Mouse (Mus musculus): ENCODE data around the gene Rapgef4. TPM values are rescaled to one million over a fixed set of nuclear protein-coding genes. Genes with fewer than 3 reads are reported as not detected.

The Rapgef4 gene
- polyA plus RNA-seq, 1 experiment from 2014 or later = 23.4 TPM

DNA sequence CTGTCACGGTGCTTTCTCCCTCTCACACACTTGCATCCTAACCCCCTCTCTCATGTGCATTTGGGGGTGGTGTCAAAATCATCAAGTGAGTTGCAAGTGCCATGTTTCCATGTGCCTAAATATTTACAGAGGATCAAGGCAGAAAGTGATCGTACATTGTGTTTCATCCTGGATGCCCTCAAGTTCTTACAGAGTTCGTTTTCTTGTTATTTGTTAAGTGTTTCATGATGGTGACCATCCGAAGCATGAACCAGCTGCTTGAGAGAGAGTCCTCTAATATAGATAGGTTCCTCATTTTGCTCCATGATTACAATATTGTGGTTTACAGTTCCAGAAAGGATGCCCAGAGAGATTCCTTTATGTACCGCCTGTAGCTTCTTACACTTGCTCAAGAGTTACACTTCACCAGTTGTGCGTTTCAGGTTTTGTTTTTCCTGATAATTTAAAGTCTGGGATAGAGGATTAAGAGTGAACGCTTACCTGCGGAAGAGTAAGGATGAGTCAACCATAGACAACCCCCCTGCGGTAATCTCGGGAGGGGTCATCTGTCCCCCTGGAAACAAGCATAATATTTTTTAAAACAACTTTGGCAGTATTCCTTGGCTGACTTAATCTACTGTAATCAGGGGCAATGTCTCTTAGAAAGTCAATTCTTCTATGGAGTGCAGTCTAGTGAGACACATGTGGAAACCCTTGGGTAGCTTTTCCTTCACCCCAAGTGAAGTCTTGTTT is 316.1 kb downstream of the Rapgef4 start:
- no peak overlapping the region for H3K9ac ChIP-seq (replicated peaks; ENCODE audit: low read depth, low read length)
- H3K36me3 ChIP-seq (ENCODE audit: control insufficient read depth, insufficient read depth) = no peaks in the 10 kb centered on the region
- H3K4me1 ChIP-seq (replicated peaks; ENCODE audit: control insufficient read depth, insufficient read depth, low read length) = no peaks in the 10 kb centered on the region
- H3K27ac ChIP-seq (ENCODE audit: low read length) = no peak overlapping the region
- no peak for ATAC-seq
- H3K4me2 ChIP-seq (ENCODE audit: low read length) = no peak overlapping the region
- no peaks in the 10 kb centered on the region for H3K27me3 ChIP-seq (replicated peaks; ENCODE audit: control insufficient read depth, insufficient read depth, low read length)
- H3K4me3 ChIP-seq (replicated peaks; ENCODE audit: low read length) = no peak overlapping the region
- no peaks in the 10 kb centered on the region for H3K9me3 ChIP-seq (ENCODE audit: control insufficient read depth, low read length)
- 92% methylated on average over 10 of the region's 10 CpGs for WGBS

DNA sequence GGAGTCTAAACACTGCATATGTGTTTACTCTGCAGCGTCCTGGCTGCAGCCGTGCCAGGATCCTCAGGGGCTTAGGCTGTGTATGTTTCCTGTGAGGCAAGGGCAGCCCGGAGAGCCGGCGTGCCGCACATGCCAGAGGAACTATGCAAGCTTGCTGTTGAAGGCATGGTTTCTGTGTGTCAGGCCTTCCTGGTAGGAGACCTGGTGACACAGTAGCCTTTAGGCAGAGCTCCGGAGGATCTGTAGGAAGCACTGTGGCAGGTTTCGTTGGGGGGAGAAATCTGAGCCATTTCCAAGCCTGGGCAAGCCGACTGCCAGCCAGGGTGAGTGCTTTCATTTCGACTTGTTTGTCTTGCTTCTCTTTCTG is 316.7 kb downstream of the Rapgef4 start:
- H3K4me1 ChIP-seq (replicated peaks; ENCODE audit: control insufficient read depth, insufficient read depth, low read length) = no peaks in the 10 kb centered on the region
- H3K27me3 ChIP-seq (replicated peaks; ENCODE audit: control insufficient read depth, insufficient read depth, low read length) = no peaks in the 10 kb centered on the region
- no peak overlapping the region for H3K4me3 ChIP-seq (replicated peaks; ENCODE audit: low read length)
- H3K9me3 ChIP-seq (ENCODE audit: control insufficient read depth, low read length) = no peaks in the 10 kb centered on the region
- WGBS = 84% methylated on average over 10 of the region's 10 CpGs
- no peak overlapping the region for H3K27ac ChIP-seq (ENCODE audit: low read length)
- no peak overlapping the region for H3K9ac ChIP-seq (replicated peaks; ENCODE audit: low read depth, low read length)
- no peak overlapping the region for H3K4me2 ChIP-seq (ENCODE audit: low read length)
- no peaks in the 10 kb centered on the region for H3K36me3 ChIP-seq (ENCODE audit: control insufficient read depth, insufficient read depth)
- no peak for ATAC-seq

DNA sequence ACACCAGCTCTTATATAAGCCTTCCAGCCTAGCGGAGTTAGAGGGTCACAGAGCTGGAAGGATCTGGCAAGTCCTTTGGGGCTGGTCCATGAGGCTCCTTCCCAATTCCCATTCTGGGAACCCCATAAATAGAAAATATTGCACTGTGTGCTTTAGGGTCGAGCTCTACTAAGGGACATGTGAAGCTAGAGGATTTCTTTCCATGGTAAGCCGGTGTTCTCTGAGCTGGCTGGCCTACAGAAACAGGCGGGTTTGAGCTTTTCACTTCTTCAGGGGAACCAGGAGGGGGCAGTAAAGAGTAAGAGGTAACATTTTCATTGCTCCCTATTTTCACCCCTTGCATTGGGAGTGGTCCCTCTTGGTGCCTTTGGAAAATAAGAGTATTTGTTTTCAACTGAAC is 317.4 kb downstream of the Rapgef4 start:
- Histone ChIP-seq H3K4me1 (replicated peaks; ENCODE audit: control insufficient read depth, insufficient read depth, low read length) (no peaks in the 10 kb centered on the region), H3K9ac (replicated peaks; ENCODE audit: low read depth, low read length) (no peak overlapping the region), H3K27me3 (replicated peaks; ENCODE audit: control insufficient read depth, insufficient read depth, low read length) (no peaks in the 10 kb centered on the region), H3K36me3 (ENCODE audit: control insufficient read depth, insufficient read depth) (no peaks in the 10 kb centered on the region), H3K9me3 (ENCODE audit: control insufficient read depth, low read length) (no peaks in the 10 kb centered on the region), H3K4me3 (replicated peaks; ENCODE audit: low read length) (no peak overlapping the region), H3K4me2 (ENCODE audit: low read length) (no peak overlapping the region), H3K27ac (ENCODE audit: low read length) (no peak overlapping the region)
- ATAC-seq = no peak
- 56% methylated on average over 4 of the region's 4 CpGs for WGBS

DNA sequence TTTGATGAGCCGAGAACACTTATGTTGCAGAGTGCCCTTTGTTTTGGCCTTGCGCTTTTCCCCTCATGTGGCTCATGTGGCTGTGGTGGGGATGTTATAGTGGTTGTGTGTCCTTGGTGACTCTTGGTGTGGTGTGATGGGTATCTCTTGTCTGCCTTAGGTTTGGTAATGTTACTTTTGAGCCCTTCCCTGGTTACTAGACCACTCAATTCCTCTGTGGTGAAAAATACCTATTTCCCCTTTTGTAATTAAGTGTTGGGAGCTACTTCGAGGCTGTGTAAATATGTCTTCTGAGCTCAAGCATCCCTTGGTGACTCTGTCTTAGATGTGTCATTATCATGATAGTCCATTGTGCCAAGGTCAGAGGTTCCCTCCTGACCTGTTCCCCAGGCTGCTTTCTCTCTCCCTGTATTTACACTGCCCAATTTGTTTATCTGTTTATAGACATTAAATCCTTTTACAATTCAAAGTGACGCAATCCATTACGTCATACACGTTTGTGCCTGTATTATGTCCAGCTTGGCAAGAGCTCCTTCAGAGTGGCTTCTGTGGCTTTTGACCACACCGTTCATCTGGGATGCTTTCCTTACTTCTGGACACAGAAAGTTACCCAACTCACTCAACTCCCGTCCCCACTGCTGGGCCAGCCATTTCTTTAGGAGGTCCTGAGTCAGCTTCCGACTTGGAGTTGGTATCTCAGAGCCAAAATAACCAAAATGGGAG is 320.3 kb downstream of the Rapgef4 start:
- H3K4me2 ChIP-seq (ENCODE audit: low read length) = no peak overlapping the region
- ATAC-seq = no peak
- H3K4me3 ChIP-seq (replicated peaks; ENCODE audit: low read length) = no peak overlapping the region
- no peaks in the 10 kb centered on the region for H3K36me3 ChIP-seq (ENCODE audit: control insufficient read depth, insufficient read depth)
- H3K27ac ChIP-seq (ENCODE audit: low read length) = no peak overlapping the region
- H3K9me3 ChIP-seq (ENCODE audit: control insufficient read depth, low read length) = no peaks in the 10 kb centered on the region
- H3K27me3 ChIP-seq (replicated peaks; ENCODE audit: control insufficient read depth, insufficient read depth, low read length) = no peaks in the 10 kb centered on the region
- H3K9ac ChIP-seq (replicated peaks; ENCODE audit: low read depth, low read length) = no peak overlapping the region
- H3K4me1 ChIP-seq (replicated peaks; ENCODE audit: control insufficient read depth, insufficient read depth, low read length) = no peaks in the 10 kb centered on the region
- 88% methylated on average over 9 of the region's 9 CpGs for WGBS

DNA sequence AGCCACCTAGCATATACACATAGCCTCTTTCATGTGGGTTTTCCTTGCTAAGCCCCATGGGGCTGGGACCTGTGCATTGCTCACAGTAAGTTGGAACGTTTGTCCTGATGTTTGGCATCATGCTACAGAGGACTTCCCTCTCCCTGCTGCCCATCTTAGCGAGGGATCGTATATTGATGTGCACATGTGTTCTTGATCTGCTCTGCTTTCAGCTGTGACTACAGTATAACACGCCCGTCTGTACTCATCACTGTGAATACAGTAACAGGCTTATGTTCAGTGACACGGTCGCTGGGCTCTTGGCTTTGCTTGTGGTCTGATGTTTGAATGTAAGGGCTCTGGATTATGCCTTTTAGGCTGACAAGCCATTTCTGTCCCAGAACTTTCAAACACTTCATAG is 324.7 kb downstream of the Rapgef4 start:
- Histone ChIP-seq H3K4me1 (replicated peaks; ENCODE audit: control insufficient read depth, insufficient read depth, low read length) (no peaks in the 10 kb centered on the region), H3K27me3 (replicated peaks; ENCODE audit: control insufficient read depth, insufficient read depth, low read length) (no peaks in the 10 kb centered on the region), H3K4me3 (replicated peaks; ENCODE audit: low read length) (no peak overlapping the region), H3K9me3 (ENCODE audit: control insufficient read depth, low read length) (no peaks in the 10 kb centered on the region), H3K4me2 (ENCODE audit: low read length) (no peak overlapping the region), H3K36me3 (ENCODE audit: control insufficient read depth, insufficient read depth) (no peaks in the 10 kb centered on the region), H3K27ac (ENCODE audit: low read length) (no peak overlapping the region), H3K9ac (replicated peaks; ENCODE audit: low read depth, low read length) (no peak overlapping the region)
- WGBS = 93% methylated on average over 7 of the region's 7 CpGs
- ATAC-seq = no peak

Other genes starting within 250 kb of the Rapgef4 start
- gene Itga6, start 235.6 kb upstream of the Rapgef4 start, polyA plus RNA-seq (2015; fragmentation: Nextera tagmentation; extraction: Ambion mirVana) = 21.6 and 23.7 TPM in 2 replicates
- gene Pdk1, start 108.0 kb upstream of the Rapgef4 start, polyA plus RNA-seq (2015; fragmentation: Nextera tagmentation; extraction: Ambion mirVana) = 24.2 and 27.2 TPM in 2 replicates

All from forebrain, embryonic 16.5 days (tissue).